Mouse (Mus musculus): Measurements from ENCODE around the gene Pcbp3. TPM values are rescaled to one million over a fixed set of nuclear protein-coding genes. Genes with fewer than 3 reads are reported as not detected.

The Pcbp3 gene
- polyA plus RNA-seq, 1 experiment from 2014 or later = 23.2 TPM

DNA sequence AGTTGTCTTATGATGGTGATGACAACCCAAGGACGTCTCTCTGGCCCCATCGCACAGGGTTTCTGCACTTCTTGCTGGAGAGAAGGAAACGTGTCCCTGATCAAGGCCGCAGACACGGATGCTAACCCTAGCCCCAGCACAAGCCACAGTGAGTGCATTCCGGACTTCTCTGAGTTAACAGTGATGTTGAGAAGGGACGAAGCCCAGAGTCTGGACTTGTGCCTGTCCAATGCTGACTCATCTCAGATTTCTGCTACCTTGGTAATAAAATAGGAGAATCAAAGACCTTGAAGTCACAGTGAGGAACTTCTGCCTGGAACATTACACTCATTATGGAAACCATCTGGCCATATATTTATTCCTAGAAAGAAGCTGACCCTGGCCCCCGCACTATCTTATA lies 89.0 kb downstream of the Pcbp3 start:
- 0 out of 2 replicates have a peak, but pooled peaks cover 11% of the 10 kb centered on the region for H3K4me1 ChIP-seq
- no peak for DNase-seq (ENCODE audit: low spot score)
- 69% methylated on average over 8 of the region's 8 CpGs for WGBS
- H3K36me3 ChIP-seq = no peaks in the 10 kb centered on the region
- H3K9me3 ChIP-seq = no peaks in the 10 kb centered on the region
- H3K27me3 ChIP-seq (ENCODE audit: insufficient read depth, poor library complexity, severe bottlenecking) = no peaks in the 10 kb centered on the region
- H3K4me3 ChIP-seq = no peak overlapping the region
- H3K27ac ChIP-seq = no peak overlapping the region

DNA sequence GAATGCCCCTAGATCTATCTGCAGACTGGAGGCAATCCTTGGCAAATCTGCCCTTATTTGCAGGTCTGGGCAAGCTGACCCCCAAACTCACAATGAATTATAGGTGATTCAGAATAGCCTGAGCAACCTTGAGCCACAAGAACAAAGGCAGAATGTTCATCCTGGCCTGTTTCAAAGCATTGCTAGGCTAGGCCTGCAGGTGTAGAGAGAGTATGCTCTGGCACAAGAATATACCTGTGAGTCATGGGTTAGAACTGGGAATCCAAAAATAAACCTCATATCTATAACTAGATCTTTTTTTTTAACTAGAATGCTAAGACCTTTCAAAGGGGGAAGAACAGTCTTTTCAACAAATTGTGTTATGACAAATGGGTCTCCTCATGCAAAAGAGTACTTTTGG lies 95.8 kb downstream of the Pcbp3 start:
- Histone ChIP-seq H3K9me3 (no peaks in the 10 kb centered on the region), H3K4me1 (no peaks in the 10 kb centered on the region), H3K36me3 (no peaks in the 10 kb centered on the region), H3K4me3 (no peak overlapping the region), H3K27ac (no peak overlapping the region), H3K27me3 (ENCODE audit: insufficient read depth, poor library complexity, severe bottlenecking) (no peaks in the 10 kb centered on the region)
- DNase-seq (ENCODE audit: low spot score) = no peak

DNA sequence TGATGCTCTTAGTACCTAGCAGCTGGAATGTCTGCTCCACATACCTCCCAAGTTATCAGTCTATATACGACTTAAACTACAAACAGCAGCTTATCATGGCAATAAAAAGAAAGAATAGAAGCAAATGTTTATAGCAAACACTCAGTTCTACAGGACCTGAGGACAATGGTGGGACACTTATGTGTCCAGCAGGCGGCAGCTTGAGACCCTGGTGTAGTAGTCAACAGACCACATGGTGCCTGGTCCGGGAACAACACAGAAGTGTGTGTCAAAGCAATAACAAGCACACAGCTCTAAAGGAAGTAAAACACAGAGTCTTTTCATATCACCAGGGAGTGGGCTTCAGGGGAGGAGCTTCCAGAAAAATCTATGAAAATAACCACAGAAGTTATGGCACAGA lies 100.7 kb downstream of the Pcbp3 start:
- 72% methylated on average over 3 of the region's 3 CpGs for WGBS
- H3K27me3 ChIP-seq (ENCODE audit: insufficient read depth, poor library complexity, severe bottlenecking) = no peaks in the 10 kb centered on the region
- H3K9me3 ChIP-seq = no peaks in the 10 kb centered on the region
- no peak for DNase-seq (ENCODE audit: low spot score)
- H3K4me3 ChIP-seq = no peak overlapping the region
- H3K4me1 ChIP-seq = 0 out of 2 replicates have a peak, but pooled peaks cover 2% of the 10 kb centered on the region
- H3K27ac ChIP-seq = no peak overlapping the region
- no peaks in the 10 kb centered on the region for H3K36me3 ChIP-seq

DNA sequence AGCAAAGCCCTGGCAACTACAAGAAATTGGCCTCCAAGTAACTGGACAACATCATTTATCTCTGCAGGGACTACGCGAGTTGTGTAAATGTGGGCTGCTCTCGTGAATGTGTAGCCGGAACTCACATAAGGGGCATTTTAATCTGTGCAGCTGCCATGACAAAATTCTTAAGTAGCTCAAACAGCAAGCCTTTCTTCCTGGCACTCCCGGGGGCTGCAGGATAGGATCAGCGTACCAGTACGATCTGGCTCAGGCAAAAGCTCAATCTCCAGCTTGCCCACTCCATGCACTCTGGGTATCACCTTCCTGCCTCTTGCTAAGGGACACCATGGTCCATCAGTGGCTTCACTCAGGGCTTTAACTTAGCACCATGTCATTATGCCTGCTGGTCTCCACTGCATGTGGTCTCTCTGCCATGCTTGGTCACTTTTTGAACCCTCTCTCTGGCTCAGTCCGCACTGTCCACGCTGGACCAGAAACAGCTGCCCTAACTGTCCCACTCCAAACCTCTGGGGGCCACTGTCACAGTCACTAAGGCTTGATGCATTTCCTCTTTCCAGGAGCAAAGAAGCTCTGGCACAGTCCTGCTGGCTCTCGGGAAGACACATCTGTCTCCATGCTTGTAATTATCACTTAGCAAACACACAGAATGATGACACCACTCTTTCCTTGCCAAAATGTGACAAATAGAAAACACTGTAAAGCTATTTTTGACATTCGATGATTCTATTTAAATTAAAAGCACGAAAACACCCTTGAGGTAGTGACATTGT lies 102.1 kb downstream of the Pcbp3 start:
- Histone ChIP-seq H3K36me3 (no peaks in the 10 kb centered on the region), H3K9me3 (no peaks in the 10 kb centered on the region), H3K4me3 (no peak overlapping the region), H3K27me3 (ENCODE audit: insufficient read depth, poor library complexity, severe bottlenecking) (no peaks in the 10 kb centered on the region), H3K4me1 (0 out of 2 replicates have a peak, but pooled peaks cover 2% of the 10 kb centered on the region), H3K27ac (no peak overlapping the region)
- DNase-seq (ENCODE audit: low spot score) = no peak
- WGBS = 81% methylated on average over 12 of the region's 12 CpGs

DNA sequence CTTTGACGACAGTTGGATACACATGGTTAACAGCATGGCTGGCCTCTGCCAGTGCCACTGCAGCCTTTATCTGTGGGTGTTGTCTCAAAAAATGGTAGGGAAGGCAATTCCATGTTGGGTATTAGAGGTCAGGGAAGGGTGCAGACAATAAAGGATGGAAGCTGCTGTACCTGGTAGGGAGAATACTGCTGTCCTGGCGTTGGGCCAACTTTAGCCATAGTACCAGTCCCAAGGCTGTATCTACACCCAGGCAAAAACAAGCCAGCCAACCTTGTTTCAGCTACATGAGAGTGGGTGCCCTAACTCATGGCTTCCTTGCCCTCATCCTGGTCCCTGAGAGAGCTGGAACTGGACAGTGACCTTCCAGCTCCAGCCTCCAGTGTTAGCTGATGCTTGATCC lies 103.8 kb downstream of the Pcbp3 start:
- no peak for DNase-seq (ENCODE audit: low spot score)
- 0 out of 2 replicates have a peak, but pooled peaks cover 2% of the 10 kb centered on the region for H3K4me1 ChIP-seq
- H3K4me3 ChIP-seq = no peak overlapping the region
- 89% methylated on average over 2 of the region's 2 CpGs for WGBS
- H3K9me3 ChIP-seq = no peaks in the 10 kb centered on the region
- no peaks in the 10 kb centered on the region for H3K27me3 ChIP-seq (ENCODE audit: insufficient read depth, poor library complexity, severe bottlenecking)
- no peaks in the 10 kb centered on the region for H3K36me3 ChIP-seq
- no peak overlapping the region for H3K27ac ChIP-seq

DNA sequence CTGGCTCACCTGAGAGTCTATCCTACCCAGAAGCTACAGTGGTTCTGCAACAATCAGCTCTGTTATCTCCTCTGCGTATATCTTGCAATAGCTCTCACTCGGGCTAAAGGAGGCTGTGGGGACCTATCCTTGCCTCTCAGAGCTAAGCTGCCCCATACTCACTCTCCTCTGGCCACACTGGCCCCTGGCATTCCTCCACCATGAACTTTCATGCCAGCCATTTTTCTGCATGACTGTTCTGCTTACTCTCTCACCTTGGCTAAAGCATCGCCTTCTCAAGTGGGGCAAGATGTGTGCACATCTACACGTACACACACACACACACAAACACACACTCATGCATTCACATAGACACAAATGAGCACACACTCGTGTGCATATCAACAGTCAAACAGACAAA lies 115.2 kb downstream of the Pcbp3 start:
- DNase-seq (ENCODE audit: low spot score) = no peak
- H3K9me3 ChIP-seq = no peaks in the 10 kb centered on the region
- 81% methylated on average over 5 of the region's 5 CpGs for WGBS

DNA sequence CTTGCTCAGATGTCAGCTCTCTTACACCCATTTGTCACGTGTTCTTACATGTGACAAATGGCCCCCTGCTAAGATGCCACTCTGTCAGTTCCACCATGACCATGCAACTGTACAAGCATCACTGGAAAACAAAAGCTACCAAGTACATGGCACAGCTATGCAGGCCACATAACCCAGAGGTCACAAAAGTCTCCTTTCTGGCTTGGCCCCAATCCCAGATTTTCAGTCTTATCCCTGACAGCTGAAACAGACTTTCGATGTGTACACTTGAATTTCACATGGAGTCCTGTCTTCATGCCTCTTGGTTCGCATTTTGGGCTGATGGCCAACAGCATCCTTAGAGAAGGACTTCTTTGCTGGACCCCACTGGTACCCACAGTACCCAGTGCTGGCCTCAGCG lies 116.8 kb downstream of the Pcbp3 start:
- H3K27ac ChIP-seq = no peak overlapping the region
- 0 out of 2 replicates have a peak, but pooled peaks cover 5% of the 10 kb centered on the region for H3K4me1 ChIP-seq
- WGBS = 80% methylated on average over 4 of the region's 4 CpGs
- DNase-seq (ENCODE audit: low spot score) = peak; percentile 43
- H3K4me3 ChIP-seq = no peak overlapping the region
- no peaks in the 10 kb centered on the region for H3K36me3 ChIP-seq
- no peaks in the 10 kb centered on the region for H3K9me3 ChIP-seq
- no peaks in the 10 kb centered on the region for H3K27me3 ChIP-seq (ENCODE audit: insufficient read depth, poor library complexity, severe bottlenecking)

More for the DNA sequence above, 115.2 kb downstream of the Pcbp3 start:
- Histone ChIP-seq H3K27ac (no peak overlapping the region), H3K4me1 (0 out of 2 replicates have a peak, but pooled peaks cover 5% of the 10 kb centered on the region), H3K27me3 (ENCODE audit: insufficient read depth, poor library complexity, severe bottlenecking) (no peaks in the 10 kb centered on the region), H3K4me3 (no peak overlapping the region), H3K36me3 (no peaks in the 10 kb centered on the region)

DNA sequence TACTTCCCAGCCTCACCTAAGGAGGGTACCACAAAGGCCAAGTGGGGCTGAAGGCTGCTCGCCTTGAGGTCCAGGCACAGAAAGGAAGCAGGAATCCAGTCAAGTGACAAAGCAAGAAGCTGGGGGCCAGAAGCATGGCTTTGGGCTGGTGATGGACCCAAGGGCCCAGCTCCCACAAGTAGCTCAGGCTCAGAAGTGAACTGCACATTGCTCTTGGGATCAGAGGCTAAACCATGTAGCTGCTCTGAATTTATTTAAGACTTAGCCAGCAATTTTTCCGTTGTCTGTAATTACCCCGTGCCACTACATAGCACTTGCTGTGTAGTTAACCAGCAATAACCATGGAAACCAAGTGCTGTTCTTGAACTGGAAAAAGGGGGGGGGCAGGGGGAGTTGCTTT lies 117.3 kb downstream of the Pcbp3 start:
- Histone ChIP-seq H3K9me3 (no peaks in the 10 kb centered on the region), H3K36me3 (no peaks in the 10 kb centered on the region), H3K27me3 (ENCODE audit: insufficient read depth, poor library complexity, severe bottlenecking) (no peaks in the 10 kb centered on the region), H3K4me3 (no peak overlapping the region), H3K4me1 (0 out of 2 replicates have a peak, but pooled peaks cover 5% of the 10 kb centered on the region), H3K27ac (no peak overlapping the region)
- peak; percentile 50 for DNase-seq (ENCODE audit: low spot score)
- 81% methylated on average over 3 of the region's 3 CpGs for WGBS

DNA sequence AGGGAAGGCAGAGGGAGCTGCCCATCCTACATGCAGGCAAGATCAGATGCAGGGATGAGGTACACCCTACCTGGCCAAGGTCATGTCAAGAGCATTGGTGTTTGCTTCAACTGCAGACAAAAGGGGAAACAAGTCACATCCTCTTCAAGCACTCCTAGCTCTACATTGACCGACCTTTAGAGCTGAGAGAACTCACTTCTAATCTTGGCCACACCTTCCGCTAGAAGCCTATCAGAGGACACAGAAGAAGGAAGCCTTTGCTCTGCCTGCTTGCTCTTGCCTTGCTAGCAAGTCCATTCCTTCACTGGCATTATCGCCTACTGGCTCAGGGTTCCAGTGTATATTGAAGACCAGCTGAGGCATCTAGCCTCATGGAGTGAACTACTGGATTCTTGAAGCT lies 119.6 kb downstream of the Pcbp3 start:
- no peak overlapping the region for H3K4me3 ChIP-seq
- no peaks in the 10 kb centered on the region for H3K9me3 ChIP-seq
- no peak overlapping the region for H3K27ac ChIP-seq
- H3K4me1 ChIP-seq = no peaks in the 10 kb centered on the region
- H3K27me3 ChIP-seq (ENCODE audit: insufficient read depth, poor library complexity, severe bottlenecking) = no peaks in the 10 kb centered on the region
- DNase-seq (ENCODE audit: low spot score) = peak; percentile 38
- 83% methylated on average over 3 of the region's 3 CpGs for WGBS
- no peaks in the 10 kb centered on the region for H3K36me3 ChIP-seq

DNA sequence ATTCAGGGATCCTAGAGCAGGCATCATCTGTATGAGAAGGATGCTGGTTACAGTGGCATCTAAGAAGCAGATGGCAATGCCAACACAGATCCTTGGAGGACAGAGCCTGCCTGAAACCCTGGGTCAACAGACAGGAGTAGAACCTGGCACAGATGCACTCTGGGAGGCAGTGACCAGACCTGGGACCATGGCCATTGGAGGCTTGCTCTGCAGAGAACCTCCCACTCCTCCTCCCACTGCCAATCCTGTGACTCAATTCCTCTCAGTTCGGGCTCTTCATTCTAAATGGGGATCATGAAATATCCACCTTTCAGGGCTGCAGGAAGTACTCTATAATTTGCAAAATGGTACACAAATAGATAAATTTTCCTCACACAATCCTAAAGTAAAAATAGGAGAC lies 120.5 kb downstream of the Pcbp3 start:
- Histone ChIP-seq H3K36me3 (no peaks in the 10 kb centered on the region), H3K9me3 (no peaks in the 10 kb centered on the region), H3K4me3 (no peak overlapping the region), H3K27me3 (ENCODE audit: insufficient read depth, poor library complexity, severe bottlenecking) (no peaks in the 10 kb centered on the region), H3K4me1 (no peaks in the 10 kb centered on the region), H3K27ac (no peak overlapping the region)
- 83% methylated on average over 1 of the region's 1 CpGs for WGBS
- peak; percentile 58 for DNase-seq (ENCODE audit: low spot score)

DNA sequence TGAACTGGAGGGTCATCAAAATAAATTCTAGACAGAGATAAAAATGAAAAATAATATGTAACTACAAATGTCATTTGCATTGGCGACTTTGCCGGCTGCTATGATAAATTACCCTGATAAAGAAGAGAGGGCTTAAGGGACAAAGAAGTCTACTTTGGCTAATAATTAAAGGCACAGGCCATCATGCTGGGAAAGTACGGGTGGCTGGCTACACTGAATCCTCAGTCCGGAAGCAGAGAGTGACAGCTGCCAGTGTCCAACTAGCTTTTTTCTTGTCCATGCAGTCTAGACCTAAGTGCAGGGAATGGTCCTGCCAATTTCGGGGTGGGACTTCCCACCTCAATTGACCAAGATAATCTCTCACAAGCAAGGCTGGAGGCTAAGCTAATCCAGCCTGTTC lies 121.1 kb downstream of the Pcbp3 start:
- Histone ChIP-seq H3K36me3 (no peaks in the 10 kb centered on the region), H3K4me3 (no peak overlapping the region), H3K27ac (no peak overlapping the region), H3K9me3 (no peaks in the 10 kb centered on the region), H3K4me1 (no peaks in the 10 kb centered on the region), H3K27me3 (ENCODE audit: insufficient read depth, poor library complexity, severe bottlenecking) (no peaks in the 10 kb centered on the region)
- WGBS = 78% methylated on average over 5 of the region's 5 CpGs
- DNase-seq (ENCODE audit: low spot score) = peak; percentile 57

DNA sequence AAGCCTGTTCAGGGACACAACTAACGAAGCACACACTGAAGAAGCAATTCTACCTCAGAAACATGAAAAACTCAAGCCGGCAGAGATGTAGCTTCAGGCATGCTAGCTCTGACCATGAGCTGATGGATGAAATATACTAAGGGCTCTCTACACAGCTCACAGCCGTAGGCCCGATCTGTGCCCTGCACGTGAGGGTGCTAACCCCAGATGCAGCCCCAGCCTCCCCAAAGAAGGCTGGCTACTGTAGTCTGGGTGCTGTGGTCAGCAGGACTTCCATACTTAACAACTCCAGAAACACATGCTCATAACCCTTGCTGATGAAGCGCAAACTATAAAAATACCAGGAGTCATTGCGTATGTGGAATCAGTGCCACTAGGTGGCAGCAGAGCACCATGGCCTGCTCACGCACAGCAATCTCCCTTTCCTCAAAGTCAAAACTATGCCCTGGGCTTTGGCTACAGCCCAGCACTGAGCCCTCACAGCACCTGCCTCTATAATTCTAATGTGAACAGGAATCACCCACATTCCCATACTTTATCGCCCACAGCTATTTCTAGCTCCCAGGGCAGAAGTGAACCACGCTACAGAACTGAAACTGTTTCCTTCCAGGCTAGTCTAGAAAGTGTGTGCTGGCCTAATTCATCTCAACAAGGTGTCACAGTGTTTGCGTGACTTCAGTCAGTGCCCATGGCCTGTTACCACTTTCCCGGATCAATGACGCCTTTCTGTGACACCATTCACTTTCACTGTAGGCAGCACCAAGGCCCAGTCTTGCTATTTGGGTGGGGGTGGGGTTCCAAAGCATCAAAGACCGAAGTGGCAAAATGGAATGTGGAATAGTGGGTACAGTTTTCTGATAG lies 126.0 kb downstream of the Pcbp3 start:
- 57% methylated on average over 14 of the region's 14 CpGs for WGBS
- Histone ChIP-seq H3K4me1 (no peaks in the 10 kb centered on the region), H3K9me3 (no peaks in the 10 kb centered on the region), H3K36me3 (no peaks in the 10 kb centered on the region), H3K4me3 (no peak overlapping the region), H3K27ac (no peak overlapping the region), H3K27me3 (ENCODE audit: insufficient read depth, poor library complexity, severe bottlenecking) (no peaks in the 10 kb centered on the region)
- DNase-seq (ENCODE audit: low spot score) = peak; percentile 79

DNA sequence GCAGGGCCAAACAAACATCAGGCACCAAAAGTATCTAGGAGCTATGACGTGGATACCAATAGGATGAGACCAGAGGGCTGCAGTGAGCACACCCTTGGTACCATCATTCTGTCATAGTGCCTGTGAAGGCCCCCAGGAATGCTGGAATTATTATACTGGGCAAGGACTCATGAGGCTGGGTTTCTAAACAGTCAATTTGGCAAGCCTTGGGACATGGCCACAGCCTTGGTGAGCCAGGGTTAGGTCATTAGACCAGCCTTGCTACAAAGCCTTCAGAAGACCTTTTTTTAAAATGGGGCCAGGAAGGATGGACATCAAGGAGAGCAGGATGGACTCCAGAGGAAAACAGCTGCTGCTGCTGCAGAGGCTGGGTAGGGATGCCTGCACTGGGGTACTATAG lies 128.8 kb downstream of the Pcbp3 start:
- H3K9me3 ChIP-seq = no peaks in the 10 kb centered on the region
- no peak overlapping the region for H3K27ac ChIP-seq
- DNase-seq (ENCODE audit: low spot score) = no peak
- no peak overlapping the region for H3K4me3 ChIP-seq
- no peaks in the 10 kb centered on the region for H3K4me1 ChIP-seq
- no peaks in the 10 kb centered on the region for H3K36me3 ChIP-seq
- 58% methylated on average over 1 of the region's 1 CpGs for WGBS
- H3K27me3 ChIP-seq (ENCODE audit: insufficient read depth, poor library complexity, severe bottlenecking) = no peaks in the 10 kb centered on the region

Data from heart, embryonic 10.5 days (tissue).